Mouse (Mus musculus) kidney, adult 2 months (tissue): ENCODE data around the gene Rgmb. TPM values are rescaled to one million over a fixed set of nuclear protein-coding genes. Genes with fewer than 3 reads are reported as not detected.

Experiments used
- DNase-seq: peaks from one replicate; pipeline ENCODE4 v3.0.0; 2021
- H3K27ac ChIP-seq: fragments of 200-500 bp; 2 replicates; pipeline ENCODE4 v1.5.1; 2012; ENCODE audit warnings: low read depth, low read length, control low read depth, inconsistent platforms; ENCODE audit not compliant: insufficient read depth
- H3K27me3 ChIP-seq: fragments of 200-500 bp; replicated peaks from 2 replicates; pipeline ENCODE4 v1.6.1; 2012; ENCODE audit warnings: mild to moderate bottlenecking, moderate library complexity, low read length, inconsistent platforms; ENCODE audit not compliant: control insufficient read depth, insufficient read depth
- H3K36me3 ChIP-seq: fragments of 200-500 bp; 2 replicates; pipeline ENCODE4 v1.6.1; 2012; ENCODE audit warnings: mild to moderate bottlenecking, moderate library complexity, low read length, inconsistent platforms; ENCODE audit not compliant: control insufficient read depth, insufficient read depth
- H3K4me1 ChIP-seq: fragments of 200-500 bp; 2 replicates; pipeline ENCODE4 v1.6.1; 2011; ENCODE audit warnings: low read length; ENCODE audit not compliant: control insufficient read depth, insufficient read depth
- H3K4me3 ChIP-seq: fragments of 200-500 bp; 2 replicates; pipeline ENCODE4 v1.5.1; 2011; ENCODE audit warnings: mild to moderate bottlenecking, low read depth, low read length, control low read depth; ENCODE audit not compliant: insufficient read depth
- CTCF ChIP-seq: fragments of 200-500 bp; conservative IDR thresholded peaks from 2 replicates; pipeline ENCODE4 v1.5.1; 2011; ENCODE audit warnings: low read depth, mild to moderate bottlenecking, control low read depth, low read length, moderate library complexity, mixed read lengths; ENCODE audit not compliant: insufficient read depth, insufficient read length
- POLR2A ChIP-seq: fragments of 200-500 bp; IDR thresholded peaks from one replicate; pipeline ENCODE4 v1.6.1; 2011; ENCODE audit warnings: low read depth, low read length, control low read depth
- WGBS: fragments of 180-500 bp; shearing (Covaris S2); methylation state at CpG from one replicate; pipeline ENCODE4 v1.1.7; 2018; 5-methylcytosine and 5-hydroxymethylcytosine counted together
- polyA plus RNA-seq: library from polyadenylated mRNA; depleted of rRNA; stranded (reverse); fragments of >200 nt; gene quantifications from 2 replicates; pipeline ENCODE4 v1.2.3, GENCODE M21; 2012

The Rgmb gene
- polyA plus RNA-seq, 1 experiment, result 13.8 TPM

GRCm38 (mm10) chr17:15822376-15822775, 8.5 kb downstream of the Rgmb start:
- Histone ChIP-seq H3K27ac (no peak overlapping the region), H3K4me3 (no peak overlapping the region), H3K4me1 (peaks cover 11% of the 10 kb centered on the region), H3K36me3 (no peaks in the 10 kb centered on the region), H3K27me3 (no peaks in the 10 kb centered on the region)
- TF ChIP-seq POLR2A (no peak), CTCF (no peak)
- DNase-seq, result no peak
- WGBS, result 86% methylated on average over 7 of the region's 7 CpGs

GRCm38 (mm10) chr17:15821706-15822105, 9.1 kb downstream of the Rgmb start:
- H3K4me1 ChIP-seq, result peaks cover 10% of the 10 kb centered on the region
- no peak overlapping the region for H3K27ac ChIP-seq
- no peaks in the 10 kb centered on the region for H3K36me3 ChIP-seq
- no peak for DNase-seq
- TF ChIP-seq POLR2A (no peak), CTCF (no peak)
- 90% methylated on average over 4 of the region's 4 CpGs for WGBS
- no peaks in the 10 kb centered on the region for H3K27me3 ChIP-seq
- no peak overlapping the region for H3K4me3 ChIP-seq

- Histone ChIP-seq H3K27me3 (no peaks in the 10 kb centered on the region), H3K36me3 (no peaks in the 10 kb centered on the region), H3K4me3 (no peak overlapping the region), H3K4me1 (peaks cover 14% of the 10 kb centered on the region), H3K27ac (no peak overlapping the region)
- TF ChIP-seq POLR2A, result no peak
- no peak for TF ChIP-seq CTCF
- DNase-seq, result no peak
- WGBS, result 52% methylated on average over 10 of the region's 10 CpGs
Observed at GRCm38 (mm10) chr17:15820761-15821160, 10.1 kb downstream of the Rgmb start.

- TF ChIP-seq POLR2A (no peak), CTCF (no peak)
- H3K27me3 ChIP-seq, result no peaks in the 10 kb centered on the region
- no peak for DNase-seq
- 65% methylated on average over 6 of the region's 6 CpGs for WGBS
- H3K4me1 ChIP-seq, result peaks cover 18% of the 10 kb centered on the region
- H3K27ac ChIP-seq, result no peak overlapping the region
- H3K36me3 ChIP-seq, result no peaks in the 10 kb centered on the region
- H3K4me3 ChIP-seq, result no peak overlapping the region
Observed at GRCm38 (mm10) chr17:15820146-15820545, 10.7 kb downstream of the Rgmb start.

- no peak for DNase-seq
- no peak overlapping the region for H3K4me3 ChIP-seq
- H3K4me1 ChIP-seq, result peaks cover 12% of the 10 kb centered on the region
- H3K27me3 ChIP-seq, result no peaks in the 10 kb centered on the region
- WGBS, result 91% methylated on average over 8 of the region's 8 CpGs
- TF ChIP-seq POLR2A, result no peak
- TF ChIP-seq CTCF, result no peak
- H3K27ac ChIP-seq, result no peak overlapping the region
- H3K36me3 ChIP-seq, result no peaks in the 10 kb centered on the region
Observed at GRCm38 (mm10) chr17:15818372-15818771, 12.5 kb downstream of the Rgmb start.

GRCm38 (mm10) chr17:15817634-15818033, 13.2 kb downstream of the Rgmb start:
- no peaks in the 10 kb centered on the region for H3K36me3 ChIP-seq
- no peaks in the 10 kb centered on the region for H3K27me3 ChIP-seq
- H3K4me1 ChIP-seq, result peaks cover 9% of the 10 kb centered on the region
- 72% methylated on average over 2 of the region's 2 CpGs for WGBS
- H3K4me3 ChIP-seq, result no peak overlapping the region
- no peak for TF ChIP-seq CTCF
- DNase-seq, result no peak
- H3K27ac ChIP-seq, result no peak overlapping the region

- peaks cover 9% of the 10 kb centered on the region for H3K4me1 ChIP-seq
- H3K27me3 ChIP-seq, result no peaks in the 10 kb centered on the region
- WGBS, result 75% methylated on average over 5 of the region's 5 CpGs
- no peak overlapping the region for H3K27ac ChIP-seq
- TF ChIP-seq POLR2A, result no peak
- TF ChIP-seq CTCF, result no peak
- no peak overlapping the region for H3K4me3 ChIP-seq
- no peaks in the 10 kb centered on the region for H3K36me3 ChIP-seq
- DNase-seq, result no peak
Observed at GRCm38 (mm10) chr17:15817096-15817450, 13.8 kb downstream of the Rgmb start.

- TF ChIP-seq POLR2A (no peak), CTCF (no peak)
- WGBS, result 56% methylated on average over 11 of the region's 11 CpGs
- H3K27ac ChIP-seq, result no peak overlapping the region
- peaks cover 9% of the 10 kb centered on the region for H3K4me1 ChIP-seq
- H3K36me3 ChIP-seq, result no peaks in the 10 kb centered on the region
- DNase-seq, result no peak
- H3K27me3 ChIP-seq, result no peaks in the 10 kb centered on the region
- H3K4me3 ChIP-seq, result no peak overlapping the region
Observed at GRCm38 (mm10) chr17:15816379-15817095, 14.3 kb downstream of the Rgmb start.
